Mouse (Mus musculus) brain, embryonic 14.5 days (tissue): ENCODE measurements around the gene Rundc1. TPM values are rescaled to one million over a fixed set of nuclear protein-coding genes. Genes with fewer than 3 reads are reported as not detected.
"Not testable (repeated sequence)": the region's sequence is repeated elsewhere in the genome, so short reads cannot be mapped to it uniquely, and the experiment has no call there.

ENCODE experiments used
- DNase-seq: peaks from one replicate; pipeline ENCODE4 v3.0.0-alpha.2; 2011; ENCODE audit warnings: low read depth
- CTCF ChIP-seq: fragments of 200-500 bp; IDR thresholded peaks from 2 replicates; pipeline ENCODE4 v1.5.1; 2012; ENCODE audit warnings: inconsistent platforms, mild to moderate bottlenecking, moderate library complexity, borderline replicate concordance; ENCODE audit not compliant: insufficient read depth, insufficient read length; ENCODE audit errors: extremely low read depth
- POLR2A ChIP-seq: fragments of 200-500 bp; IDR thresholded peaks from 2 replicates; pipeline ENCODE4 v1.6.1; 2012; ENCODE audit warnings: mild to moderate bottlenecking, inconsistent platforms, borderline replicate concordance; ENCODE audit not compliant: poor library complexity, insufficient read depth, insufficient read length, severe bottlenecking; ENCODE audit errors: extremely low read depth
- polyA plus RNA-seq: library from polyadenylated mRNA; depleted of rRNA; stranded (reverse); fragments of >200 nt; gene quantifications from 2 replicates; pipeline ENCODE4 v1.2.3, GENCODE M21; 2012

The Rundc1 gene
- polyA plus RNA-seq, 1 experiment: 31.2 TPM

- DNase-seq: no peak
- TF ChIP-seq CTCF: no peak
- no peak for TF ChIP-seq POLR2A
Measured at GRCm38 (mm10) chr11:101447786-101448185, 22.9 kb downstream of the Rundc1 start.

GRCm38 (mm10) chr11:101448274-101448746 is 23.4 kb downstream of the Rundc1 start, which contains the start of gene Ifi35:
Gene Ifi35, plus strand, starts transcription at chr11:101448407.
- no peak for TF ChIP-seq CTCF
- no peak for TF ChIP-seq POLR2A
- no peak for DNase-seq

GRCm38 (mm10) chr11:101448899-101449298 is 24.0 kb downstream of the Rundc1 start:
- TF ChIP-seq POLR2A (no peak), CTCF (no peak)

GRCm38 (mm10) chr11:101449596-101449995 is 24.7 kb downstream of the Rundc1 start:
- DNase-seq: not testable (repeated sequence)

More at GRCm38 (mm10) chr11:101448899-101449298, 24.0 kb downstream of the Rundc1 start:
- DNase-seq: no peak

- DNase-seq: no peak
- peak; percentile 25; the same call in 1 of the 2 replicates for TF ChIP-seq CTCF
- TF ChIP-seq POLR2A: no peak
Measured at GRCm38 (mm10) chr11:101450394-101450793, 25.5 kb downstream of the Rundc1 start.

GRCm38 (mm10) chr11:101451536-101451935 is 26.7 kb downstream of the Rundc1 start:
- TF ChIP-seq CTCF: no peak
- TF ChIP-seq POLR2A: no peak

GRCm38 (mm10) chr11:101452093-101452774 is 27.3 kb downstream of the Rundc1 start:
- TF ChIP-seq CTCF (no peak), POLR2A (no peak)
- DNase-seq: no peak

More at GRCm38 (mm10) chr11:101451536-101451935, 26.7 kb downstream of the Rundc1 start:
- DNase-seq: no peak

GRCm38 (mm10) chr11:101454702-101455101 is 29.8 kb downstream of the Rundc1 start:
- TF ChIP-seq POLR2A (no peak), CTCF (no peak)
- DNase-seq: peak; percentile 86

- TF ChIP-seq POLR2A (no peak), CTCF (no peak)
- DNase-seq: no peak
Measured at GRCm38 (mm10) chr11:101455627-101456026, 30.7 kb downstream of the Rundc1 start.

- TF ChIP-seq CTCF (no peak), POLR2A (no peak)
- DNase-seq: no peak
Measured at GRCm38 (mm10) chr11:101457631-101458030, 32.7 kb downstream of the Rundc1 start.

- DNase-seq: no peak
- TF ChIP-seq POLR2A (no peak), CTCF (no peak)
Measured at GRCm38 (mm10) chr11:101458217-101458616, 33.3 kb downstream of the Rundc1 start.

- TF ChIP-seq POLR2A (no peak), CTCF (no peak)
- DNase-seq: no peak
Measured at GRCm38 (mm10) chr11:101459716-101460115, 34.8 kb downstream of the Rundc1 start.

GRCm38 (mm10) chr11:101460321-101460720 is 35.4 kb downstream of the Rundc1 start:
- no peak for TF ChIP-seq POLR2A
- DNase-seq: no peak
